Mouse (Mus musculus) neural tube, embryonic 15.5 days (tissue): Measurements from ENCODE around the gene C530025M09Rik. TPM values are rescaled to one million over a fixed set of nuclear protein-coding genes. Genes with fewer than 3 reads are reported as not detected.

Experiments used
- polyA plus RNA-seq: library from polyadenylated mRNA; unstranded; fragments of >200 nt; fragmentation: Nextera tagmentation; extraction: Ambion mirVana; gene quantifications from 2 replicates; pipeline ENCODE4 v1.2.1, GENCODE M21; 2015

C530025M09Rik gene
- polyA plus RNA-seq, 1 experiment from 2014 or later, result 4.7 TPM

Other genes starting within 250 kb of the C530025M09Rik start
- 73.2 and 77.9 TPM in 2 replicates for gene Syndig1, start 2.0 kb downstream of the C530025M09Rik start, polyA plus RNA-seq